In genomic region chr4:100196255-100196793, GRCm38 (mm10) we compare ENCODE assay signal across 21 mouse cellular contexts.
"Had no signal": no experiment of that assay in that cellular context is flagged by ENCODE, and none has a peak within 500 bp of the region (broad histone marks: within the 10 kb centered on the region; RNA-seq: fewer than 3 reads in every experiment).

No protein-coding gene starts in this region.

- H3K9ac ChIP-seq: liver, embryonic 13.5 days; liver, embryonic 15.5 days; liver, postnatal 0 days; lung, embryonic 15.5 days; midbrain, embryonic 13.5 days; midbrain, embryonic 15.5 days; neural tube, embryonic 12.5 days had no signal

- ATAC-seq: liver, postnatal 0 days; midbrain, embryonic 13.5 days; midbrain, embryonic 15.5 days had no signal

- H3K4me3 ChIP-seq: liver, embryonic 13.5 days; liver, embryonic 15.5 days; lung, embryonic 15.5 days; megakaryocyte, embryonic 14.5 days; midbrain, embryonic 13.5 days; midbrain, embryonic 15.5 days; neural tube, embryonic 12.5 days had no signal

- H3K4me1 ChIP-seq: liver, embryonic 13.5 days; liver, embryonic 15.5 days; megakaryocyte, embryonic 14.5 days; midbrain, embryonic 13.5 days; midbrain, embryonic 15.5 days; neural tube, embryonic 12.5 days had no signal

- DNase-seq: liver, embryonic 13.5 days; liver, postnatal 0 days; lung, adult 2 months; lung, postnatal 10 days; lung, postnatal 36 days; retina, postnatal 1 day; right cerebral cortex, adult 18-20 months; right cerebral cortex, postnatal 25 days; right cerebral cortex, postnatal 4 days; spleen, adult 18-20 months; thymus, adult 18-20 months; thymus, postnatal 14 days; thymus, postnatal 36 days had no signal

- H3K4me2 ChIP-seq: liver, embryonic 13.5 days; liver, embryonic 15.5 days; lung, embryonic 15.5 days; midbrain, embryonic 11.5 days; midbrain, embryonic 13.5 days; midbrain, embryonic 15.5 days; neural tube, embryonic 12.5 days had no signal

- H3K36me3 ChIP-seq: liver, embryonic 13.5 days; liver, embryonic 15.5 days; lung, embryonic 15.5 days; midbrain, embryonic 13.5 days; midbrain, embryonic 15.5 days; neural tube, embryonic 12.5 days had no signal

- H3K27me3 ChIP-seq: liver, embryonic 13.5 days; liver, embryonic 15.5 days; lung, embryonic 15.5 days; megakaryocyte, embryonic 14.5 days; midbrain, embryonic 13.5 days; midbrain, embryonic 15.5 days; neural tube, embryonic 12.5 days had no signal

- H3K9me3 ChIP-seq: liver, embryonic 13.5 days; liver, embryonic 15.5 days; lung, embryonic 15.5 days; megakaryocyte, embryonic 14.5 days; midbrain, embryonic 13.5 days; midbrain, embryonic 15.5 days; neural tube, embryonic 12.5 days had no signal

- H3K27ac ChIP-seq: liver, embryonic 13.5 days; liver, embryonic 15.5 days; lung, embryonic 15.5 days; macrophage; midbrain, embryonic 13.5 days; midbrain, embryonic 15.5 days; neural tube, embryonic 12.5 days had no signal
